Comparison of ENCODE assay signal across 9 mouse cellular contexts in genomic region chr9:102306645-102307415, GRCm38 (mm10). TPM values are rescaled to one million over a fixed set of nuclear protein-coding genes. Genes with fewer than 3 reads are reported as not detected.
A peak's percentile ranks its signal among the peaks of the same experiment; 100 is the strongest.
DNase-seq lines count a peak whose midpoint lies in the region; ATAC-seq and TF ChIP-seq lines count a peak whose summit lies in the region.
"Had no signal": no experiment of that assay in that cellular context is flagged by ENCODE, and none has a peak within 500 bp of the region (broad histone marks: within the 10 kb centered on the region; RNA-seq: fewer than 3 reads in every experiment).

No protein-coding gene starts in this region.

- H3K36me3 ChIP-seq in forebrain, embryonic 10.5 days (replicated peaks) = no peaks in the 10 kb centered on the region
- no peaks in the 10 kb centered on the region for H3K36me3 ChIP-seq in forebrain, embryonic 11.5 days (ENCODE audit: control insufficient read depth, insufficient read depth, low read length)
- H3K36me3 ChIP-seq in midbrain, embryonic 14.5 days (ENCODE audit: control insufficient read depth, insufficient read depth, low read length) = no peaks in the 10 kb centered on the region
- H3K36me3 ChIP-seq in midbrain, embryonic 11.5 days (ENCODE audit: control insufficient read depth, insufficient read depth, low read length) = no peaks in the 10 kb centered on the region
- H3K36me3 ChIP-seq in kidney, adult 2 months (ENCODE audit: control insufficient read depth, insufficient read depth, low read length) = no peaks in the 10 kb centered on the region
- H3K36me3 ChIP-seq in hindbrain, embryonic 11.5 days (ENCODE audit: control insufficient read depth, insufficient read depth, low read length) = no peaks in the 10 kb centered on the region
- H3K36me3 ChIP-seq: limb, embryonic 15.5 days had no signal

- TF ChIP-seq CTCF in kidney, adult 2 months (conservative IDR thresholded peaks at IDR 0.05; ENCODE audit: insufficient read depth, insufficient read length, low read depth, low read length) = no peak

- H3K9me3 ChIP-seq in forebrain, embryonic 10.5 days = peaks cover 6% of the 10 kb centered on the region; the same call in 1 of the 2 replicates
- H3K9me3 ChIP-seq in forebrain, embryonic 11.5 days (ENCODE audit: control insufficient read depth, low read length) = no peaks in the 10 kb centered on the region; the same call in 1 of the 2 replicates
- H3K9me3 ChIP-seq in midbrain, embryonic 14.5 days (ENCODE audit: control insufficient read depth, low read length) = 0 out of 2 replicates have a peak, but pooled peaks cover 6% of the 10 kb centered on the region
- no peaks in the 10 kb centered on the region for H3K9me3 ChIP-seq in midbrain, embryonic 11.5 days (ENCODE audit: control insufficient read depth, low read length)
- no peaks in the 10 kb centered on the region for H3K9me3 ChIP-seq in hindbrain, embryonic 11.5 days (ENCODE audit: control insufficient read depth, low read length)
- H3K9me3 ChIP-seq: limb, embryonic 15.5 days had no signal

- peaks cover 45% of the 10 kb centered on the region for H3K4me1 ChIP-seq in forebrain, embryonic 10.5 days
- peaks cover 2% of the 10 kb centered on the region; the same call in 1 of the 2 replicates for H3K4me1 ChIP-seq in forebrain, embryonic 11.5 days (replicated peaks; ENCODE audit: control insufficient read depth, insufficient read depth, low read length)
- peaks cover 20% of the 10 kb centered on the region for H3K4me1 ChIP-seq in midbrain, embryonic 14.5 days (ENCODE audit: control insufficient read depth, insufficient read depth, low read length)
- H3K4me1 ChIP-seq in midbrain, embryonic 11.5 days (ENCODE audit: control insufficient read depth, insufficient read depth, low read length) = peaks cover 5% of the 10 kb centered on the region; the same call in 1 of the 2 replicates
- H3K4me1 ChIP-seq in kidney, adult 2 months (ENCODE audit: control insufficient read depth, insufficient read depth, low read length) = no peaks in the 10 kb centered on the region
- no peaks in the 10 kb centered on the region for H3K4me1 ChIP-seq in hindbrain, embryonic 11.5 days (replicated peaks; ENCODE audit: control insufficient read depth, insufficient read depth, low read length)
- H3K4me1 ChIP-seq: limb, embryonic 15.5 days had no signal

- H3K27ac ChIP-seq in forebrain, embryonic 10.5 days = peak overlapping the region; percentile 3; the same call in 1 of the 2 replicates
- no peak overlapping the region for H3K27ac ChIP-seq in forebrain, embryonic 11.5 days (ENCODE audit: low read depth, low read length)
- H3K27ac ChIP-seq in midbrain, embryonic 14.5 days (replicated peaks; ENCODE audit: low read depth, low read length) = no peak overlapping the region
- H3K27ac ChIP-seq in midbrain, embryonic 11.5 days (ENCODE audit: low read depth, low read length) = no peak overlapping the region
- peak overlapping the region; percentile 72 for H3K27ac ChIP-seq in kidney, adult 2 months (ENCODE audit: insufficient read depth, low read depth, low read length)
- no peak overlapping the region for H3K27ac ChIP-seq in hindbrain, embryonic 11.5 days (ENCODE audit: low read depth, low read length)
- H3K27ac ChIP-seq: limb, embryonic 15.5 days had no signal

- H3K27me3 ChIP-seq in forebrain, embryonic 10.5 days (ENCODE audit: poor library complexity, severe bottlenecking) = peaks cover 9% of the 10 kb centered on the region; the same call in 1 of the 2 replicates
- no peaks in the 10 kb centered on the region for H3K27me3 ChIP-seq in forebrain, embryonic 11.5 days (ENCODE audit: control insufficient read depth, insufficient read depth, low read length)
- H3K27me3 ChIP-seq in midbrain, embryonic 14.5 days (ENCODE audit: control insufficient read depth, insufficient read depth, low read length) = no peaks in the 10 kb centered on the region
- H3K27me3 ChIP-seq in midbrain, embryonic 11.5 days (ENCODE audit: control insufficient read depth, insufficient read depth, low read length) = no peaks in the 10 kb centered on the region
- H3K27me3 ChIP-seq in kidney, adult 2 months (replicated peaks; ENCODE audit: control insufficient read depth, insufficient read depth, low read length) = no peaks in the 10 kb centered on the region
- H3K27me3 ChIP-seq in hindbrain, embryonic 11.5 days (ENCODE audit: control insufficient read depth, insufficient read depth, low read length) = 0 out of 2 replicates have a peak, but pooled peaks cover 2% of the 10 kb centered on the region
- H3K27me3 ChIP-seq: limb, embryonic 15.5 days had no signal

- no peak for DNase-seq in forebrain, embryonic 10.5 days (ENCODE audit: extremely low spot score, low spot score)
- DNase-seq in forebrain, embryonic 11.5 days (ENCODE audit: low spot score) = no peak
- DNase-seq in midbrain, embryonic 14.5 days = peak; percentile 31
- DNase-seq in midbrain, embryonic 11.5 days (ENCODE audit: low spot score, missing footprints) = no peak
- DNase-seq in kidney, adult 2 months = peak; percentile 84
- DNase-seq in lung, postnatal 4 days = peak; percentile 63 to 83
- DNase-seq in right cerebral cortex, postnatal 10 days (ENCODE audit: low spot score in 2 of 2) = no peak
- no peak for DNase-seq in hindbrain, embryonic 11.5 days (ENCODE audit: low spot score)

- no peak for ATAC-seq in forebrain, embryonic 11.5 days (replicated peaks; ENCODE audit: low FRiP score)
- ATAC-seq in midbrain, embryonic 14.5 days (ENCODE audit: low FRiP score, low TSS enrichment) = no peak
- no peak for ATAC-seq in midbrain, embryonic 11.5 days (ENCODE audit: low FRiP score)
- ATAC-seq in hindbrain, embryonic 11.5 days (ENCODE audit: low FRiP score) = no peak

- no peak overlapping the region for H3K9ac ChIP-seq in forebrain, embryonic 11.5 days (ENCODE audit: low read length)
- H3K9ac ChIP-seq in midbrain, embryonic 14.5 days (replicated peaks; ENCODE audit: low read length) = no peak overlapping the region
- no peak overlapping the region for H3K9ac ChIP-seq in midbrain, embryonic 11.5 days (ENCODE audit: low read length)
- no peak overlapping the region for H3K9ac ChIP-seq in hindbrain, embryonic 11.5 days (ENCODE audit: low read depth, low read length)
- H3K9ac ChIP-seq: limb, embryonic 15.5 days had no signal

- H3K4me2 ChIP-seq in forebrain, embryonic 11.5 days (ENCODE audit: low read depth, low read length, severe bottlenecking) = no peak overlapping the region
- no peak overlapping the region for H3K4me2 ChIP-seq in midbrain, embryonic 14.5 days (ENCODE audit: low read length)
- no peak overlapping the region for H3K4me2 ChIP-seq in midbrain, embryonic 11.5 days
- no peak overlapping the region for H3K4me2 ChIP-seq in hindbrain, embryonic 11.5 days (replicated peaks; ENCODE audit: low read depth, low read length)
- H3K4me2 ChIP-seq: limb, embryonic 15.5 days had no signal

- no peak overlapping the region for H3K4me3 ChIP-seq in forebrain, embryonic 10.5 days
- H3K4me3 ChIP-seq in forebrain, embryonic 11.5 days (ENCODE audit: low read depth, low read length) = no peak overlapping the region
- no peak overlapping the region for H3K4me3 ChIP-seq in midbrain, embryonic 14.5 days (replicated peaks; ENCODE audit: low read depth, low read length)
- H3K4me3 ChIP-seq in midbrain, embryonic 11.5 days (ENCODE audit: low read depth, low read length) = no peak overlapping the region
- no peak overlapping the region for H3K4me3 ChIP-seq in kidney, adult 2 months (ENCODE audit: insufficient read depth, low read depth, low read length)
- H3K4me3 ChIP-seq in hindbrain, embryonic 11.5 days (ENCODE audit: low read depth, low read length) = no peak overlapping the region
- H3K4me3 ChIP-seq: limb, embryonic 15.5 days had no signal

- 76% methylated on average over 1 of the region's 1 CpGs for WGBS in forebrain, embryonic 10.5 days
- 88% methylated on average over 1 of the region's 1 CpGs for WGBS in forebrain, embryonic 11.5 days
- 86% methylated on average over 1 of the region's 1 CpGs for WGBS in midbrain, embryonic 14.5 days
- WGBS in midbrain, embryonic 11.5 days = 80% methylated on average over 1 of the region's 1 CpGs
- WGBS in kidney, adult 2 months = 84% methylated on average over 1 of the region's 1 CpGs
- WGBS in hindbrain, embryonic 11.5 days = 61% methylated on average over 1 of the region's 1 CpGs

- no peak for TF ChIP-seq POLR2A in kidney, adult 2 months (IDR thresholded peaks at IDR 0.05; ENCODE audit: low read depth, low read length)

RNA-seq across cellular contexts. Expression of gene Ephb1, which starts 47.7 kb away (rescaled TPM):
- polyA plus RNA-seq in forebrain, embryonic 10.5 days (2016; fragmentation: Nextera tagmentation; extraction: Ambion mirVana) = 9.1 and 11.0 TPM in 2 replicates
- polyA plus RNA-seq in forebrain, embryonic 11.5 days (2014; fragmentation: Nextera tagmentation; extraction: Ambion mirVana) = 19.8 and 19.9 TPM in 2 replicates
- polyA plus RNA-seq in midbrain, embryonic 14.5 days (2014; fragmentation: Nextera tagmentation; extraction: Ambion mirVana) = 93.9 and 96.1 TPM in 2 replicates
- polyA plus RNA-seq in midbrain, embryonic 11.5 days (2014; fragmentation: Nextera tagmentation; extraction: Ambion mirVana) = 17.8 and 18.8 TPM in 2 replicates
- 2.2 and 2.7 TPM in 2 replicates for polyA plus RNA-seq in kidney, adult 2 months (2012; rRNA removed)
- polyA plus RNA-seq in hindbrain, embryonic 11.5 days (2014; fragmentation: Nextera tagmentation; extraction: Ambion mirVana) = 16.5 and 18.3 TPM in 2 replicates

Comparison
In these comparisons a context has a peak if more than half of its experiments do, and no peak if none do; other contexts are left out.
1. DNase-seq: peak in midbrain, embryonic 14.5 days (single experiment), kidney, adult 2 months (single experiment) and lung, postnatal 4 days (2 of 2); none in forebrain, embryonic 10.5 days (single experiment), forebrain, embryonic 11.5 days (single experiment), midbrain, embryonic 11.5 days (single experiment), right cerebral cortex, postnatal 10 days (0 of 2) and hindbrain, embryonic 11.5 days (single experiment).
2. H3K27ac ChIP-seq: peak in forebrain, embryonic 10.5 days (single experiment) and kidney, adult 2 months (single experiment); none in forebrain, embryonic 11.5 days (single experiment), midbrain, embryonic 14.5 days (single experiment), midbrain, embryonic 11.5 days (single experiment) and hindbrain, embryonic 11.5 days (single experiment).